Mouse (Mus musculus): ENCODE results near the gene Sgf29. TPM values are rescaled to one million over a fixed set of nuclear protein-coding genes. Genes with fewer than 3 reads are reported as not detected.

The Sgf29 gene
- polyA plus RNA-seq, 1 experiment from 2014 or later = 56.8 TPM

DNA sequence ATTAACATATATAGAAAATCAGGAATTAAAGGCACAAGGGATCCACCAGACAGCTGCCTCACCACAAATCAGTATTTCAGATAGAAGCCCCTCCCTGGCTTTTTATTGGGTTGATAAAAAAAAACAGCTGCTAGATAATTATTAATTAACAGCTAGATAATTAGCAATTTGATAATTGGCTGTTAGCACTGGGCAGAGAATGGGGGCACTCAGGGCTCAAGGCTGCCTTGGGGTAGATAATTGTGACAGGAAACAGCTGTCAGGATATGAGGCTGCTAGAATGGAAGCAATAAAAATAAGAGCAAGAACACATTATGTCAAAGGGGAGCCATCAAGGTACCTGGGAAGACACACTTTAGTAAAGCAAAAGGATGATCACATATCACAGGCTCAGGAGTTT lies 4.2 kb upstream of the Sgf29 start:
- Histone ChIP-seq H3K4me3 (no peak overlapping the region), H3K4me2 (replicated peaks) (no peak overlapping the region), H3K9ac (no peak overlapping the region), H3K27ac (no peak overlapping the region), H3K36me3 (no peaks in the 10 kb centered on the region), H3K27me3 (no peaks in the 10 kb centered on the region), H3K4me1 (peaks cover 8% of the 10 kb centered on the region), H3K9me3 (no peaks in the 10 kb centered on the region)
- ATAC-seq (ENCODE audit: low FRiP score, low read depth) = no peak

DNA sequence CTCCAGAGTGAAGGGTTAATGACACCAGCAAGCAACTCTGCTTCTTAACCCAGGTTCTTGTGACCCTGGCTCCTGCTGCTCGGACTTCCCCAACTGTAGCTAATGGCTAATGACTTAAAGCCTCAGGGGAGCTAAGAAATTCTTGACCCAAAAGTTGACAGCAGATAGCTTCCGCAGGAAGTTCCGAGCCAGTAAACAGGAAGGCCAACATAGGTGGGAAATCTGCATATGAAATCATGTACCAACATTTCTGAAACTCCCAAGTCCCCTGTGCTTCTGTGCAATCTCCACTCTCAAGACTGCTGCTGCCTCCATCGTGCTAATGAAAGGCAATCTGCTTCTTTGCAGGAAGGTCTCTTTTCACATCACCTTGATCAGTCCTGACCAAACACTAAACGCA lies 3.4 kb upstream of the Sgf29 start:
- no peak overlapping the region for H3K27ac ChIP-seq
- ATAC-seq (ENCODE audit: low FRiP score, low read depth) = no peak
- H3K9ac ChIP-seq = no peak overlapping the region
- H3K4me3 ChIP-seq = no peak overlapping the region
- WGBS = 37% methylated on average over 5 of the region's 5 CpGs
- H3K4me2 ChIP-seq (replicated peaks) = no peak overlapping the region
- no peaks in the 10 kb centered on the region for H3K27me3 ChIP-seq
- H3K9me3 ChIP-seq = no peaks in the 10 kb centered on the region
- H3K36me3 ChIP-seq = no peaks in the 10 kb centered on the region
- H3K4me1 ChIP-seq = peaks cover 12% of the 10 kb centered on the region

GRCm38 (mm10) chr7:126648486-126648885 lies 623 bp upstream of the Sgf29 start:
- ATAC-seq (ENCODE audit: low FRiP score, low read depth) = no peak

DNA sequence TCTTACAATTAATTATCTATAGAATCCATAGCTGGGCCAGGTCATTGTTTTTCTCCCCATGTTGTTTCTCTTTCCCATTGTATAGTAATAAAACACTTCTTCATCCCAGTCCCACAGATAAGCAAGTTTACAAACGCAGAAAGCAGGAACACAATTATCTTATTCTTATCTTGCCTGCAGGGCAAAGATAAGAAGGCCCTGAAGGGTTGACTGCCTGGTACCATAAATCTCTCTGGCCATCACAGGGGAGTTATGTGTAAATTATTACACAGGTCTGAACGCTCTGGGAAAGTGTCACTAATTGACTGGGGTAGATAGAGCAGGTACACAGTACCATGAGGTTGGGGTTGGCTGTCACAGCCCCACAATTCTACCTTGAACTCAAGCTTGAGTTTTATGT lies 1.7 kb downstream of the Sgf29 start:
- Histone ChIP-seq H3K4me1 (peaks cover 12% of the 10 kb centered on the region), H3K27ac (no peak overlapping the region), H3K9me3 (no peaks in the 10 kb centered on the region), H3K36me3 (no peaks in the 10 kb centered on the region), H3K27me3 (no peaks in the 10 kb centered on the region), H3K9ac (no peak overlapping the region), H3K4me2 (replicated peaks) (no peak overlapping the region), H3K4me3 (no peak overlapping the region)
- no peak for ATAC-seq (ENCODE audit: low FRiP score, low read depth)
- WGBS = 55% methylated on average over 2 of the region's 2 CpGs

More at GRCm38 (mm10) chr7:126648486-126648885, 623 bp upstream of the Sgf29 start:
- Histone ChIP-seq H3K4me3 (peak overlapping the region; percentile 63), H3K9ac (no peak overlapping the region), H3K27ac (no peak overlapping the region), H3K27me3 (no peaks in the 10 kb centered on the region), H3K36me3 (no peaks in the 10 kb centered on the region), H3K4me1 (peaks cover 12% of the 10 kb centered on the region), H3K4me2 (replicated peaks) (peak overlapping the region; percentile 81), H3K9me3 (no peaks in the 10 kb centered on the region)
- WGBS = 81% methylated on average over 4 of the region's 4 CpGs

GRCm38 (mm10) chr7:126653991-126654390 lies 4.9 kb downstream of the Sgf29 start:
- H3K4me2 ChIP-seq (replicated peaks) = no peak overlapping the region
- no peak overlapping the region for H3K9ac ChIP-seq
- no peaks in the 10 kb centered on the region for H3K9me3 ChIP-seq
- no peak for ATAC-seq (ENCODE audit: low FRiP score, low read depth)
- no peak overlapping the region for H3K27ac ChIP-seq
- H3K27me3 ChIP-seq = no peaks in the 10 kb centered on the region
- H3K36me3 ChIP-seq = no peaks in the 10 kb centered on the region
- H3K4me3 ChIP-seq = no peak overlapping the region
- WGBS = 67% methylated on average over 2 of the region's 2 CpGs
- H3K4me1 ChIP-seq = peaks cover 6% of the 10 kb centered on the region

DNA sequence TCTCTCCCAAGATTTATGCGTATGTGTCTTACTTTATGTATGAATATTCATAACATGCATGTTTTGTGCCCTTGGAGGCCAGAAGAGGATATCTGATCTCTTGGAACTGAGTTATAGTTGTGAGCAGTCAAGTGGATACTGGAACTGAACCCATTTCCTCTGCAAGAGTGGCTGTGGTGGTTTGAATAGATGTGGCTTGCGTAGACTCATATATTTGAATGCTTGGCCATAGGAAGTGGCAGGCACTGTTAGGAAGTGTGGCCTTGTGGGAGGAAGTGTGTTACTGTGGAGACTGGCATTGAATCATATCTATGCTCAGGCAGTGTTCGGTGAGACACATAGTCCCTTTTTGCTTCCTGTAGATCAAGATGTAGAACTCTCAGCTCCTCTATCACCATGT lies 6.6 kb downstream of the Sgf29 start:
- no peak overlapping the region for H3K27ac ChIP-seq
- H3K9me3 ChIP-seq = no peaks in the 10 kb centered on the region
- H3K9ac ChIP-seq = no peak overlapping the region
- no peak overlapping the region for H3K4me2 ChIP-seq (replicated peaks)
- no peak for ATAC-seq (ENCODE audit: low FRiP score, low read depth)
- no peaks in the 10 kb centered on the region for H3K27me3 ChIP-seq
- no peaks in the 10 kb centered on the region for H3K4me1 ChIP-seq
- no peak overlapping the region for H3K4me3 ChIP-seq
- H3K36me3 ChIP-seq = no peaks in the 10 kb centered on the region
- 95% methylated on average over 3 of the region's 3 CpGs for WGBS

- Histone ChIP-seq H3K9me3 (no peaks in the 10 kb centered on the region), H3K4me3 (no peak overlapping the region), H3K4me2 (replicated peaks) (no peak overlapping the region), H3K36me3 (peaks cover 9% of the 10 kb centered on the region), H3K4me1 (no peaks in the 10 kb centered on the region), H3K27me3 (no peaks in the 10 kb centered on the region), H3K9ac (no peak overlapping the region), H3K27ac (no peak overlapping the region)
- 74% methylated on average over 1 of the region's 1 CpGs for WGBS
- ATAC-seq (ENCODE audit: low FRiP score, low read depth) = no peak
Observed at GRCm38 (mm10) chr7:126657522-126657921, 8.4 kb downstream of the Sgf29 start.

DNA sequence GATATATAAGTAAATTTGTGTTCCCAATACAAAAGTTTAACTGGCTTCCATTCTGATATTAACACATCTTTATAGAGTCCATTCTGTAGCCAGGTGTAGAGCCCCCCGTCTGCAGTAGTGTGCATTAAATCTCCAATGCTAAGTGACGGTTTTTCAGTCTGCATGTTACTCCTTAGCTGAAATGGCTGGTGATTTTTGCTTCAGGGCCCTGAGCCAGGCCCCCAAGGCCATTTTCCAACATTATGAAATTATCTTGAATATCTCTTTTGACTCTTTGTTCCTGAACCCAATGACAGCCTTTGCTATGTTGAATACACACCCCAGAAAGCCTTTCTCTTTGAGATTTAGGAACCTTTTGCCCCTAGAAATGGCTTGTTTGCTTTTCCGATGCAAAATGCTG lies 10.7 kb downstream of the Sgf29 start:
- WGBS = 78% methylated on average over 3 of the region's 3 CpGs
- Histone ChIP-seq H3K27ac (no peak overlapping the region), H3K27me3 (no peaks in the 10 kb centered on the region), H3K9ac (no peak overlapping the region), H3K4me3 (no peak overlapping the region), H3K9me3 (no peaks in the 10 kb centered on the region), H3K4me1 (no peaks in the 10 kb centered on the region), H3K36me3 (peaks cover 30% of the 10 kb centered on the region), H3K4me2 (replicated peaks) (no peak overlapping the region)
- no peak for ATAC-seq (ENCODE audit: low FRiP score, low read depth)

GRCm38 (mm10) chr7:126663646-126664045 lies 14.5 kb downstream of the Sgf29 start:
- WGBS = 81% methylated on average over 8 of the region's 8 CpGs
- Histone ChIP-seq H3K4me1 (no peaks in the 10 kb centered on the region), H3K4me3 (no peak overlapping the region), H3K27me3 (no peaks in the 10 kb centered on the region), H3K4me2 (replicated peaks) (no peak overlapping the region), H3K36me3 (peaks cover 65% of the 10 kb centered on the region), H3K27ac (no peak overlapping the region), H3K9me3 (no peaks in the 10 kb centered on the region), H3K9ac (no peak overlapping the region)
- no peak for ATAC-seq (ENCODE audit: low FRiP score, low read depth)

- Histone ChIP-seq H3K36me3 (peaks cover 69% of the 10 kb centered on the region), H3K4me1 (no peaks in the 10 kb centered on the region), H3K4me3 (no peak overlapping the region), H3K27ac (no peak overlapping the region), H3K9me3 (no peaks in the 10 kb centered on the region), H3K4me2 (replicated peaks) (no peak overlapping the region), H3K9ac (no peak overlapping the region), H3K27me3 (no peaks in the 10 kb centered on the region)
- 89% methylated on average over 3 of the region's 3 CpGs for WGBS
- ATAC-seq (ENCODE audit: low FRiP score, low read depth) = no peak
Observed at GRCm38 (mm10) chr7:126665269-126665668, 16.2 kb downstream of the Sgf29 start.

DNA sequence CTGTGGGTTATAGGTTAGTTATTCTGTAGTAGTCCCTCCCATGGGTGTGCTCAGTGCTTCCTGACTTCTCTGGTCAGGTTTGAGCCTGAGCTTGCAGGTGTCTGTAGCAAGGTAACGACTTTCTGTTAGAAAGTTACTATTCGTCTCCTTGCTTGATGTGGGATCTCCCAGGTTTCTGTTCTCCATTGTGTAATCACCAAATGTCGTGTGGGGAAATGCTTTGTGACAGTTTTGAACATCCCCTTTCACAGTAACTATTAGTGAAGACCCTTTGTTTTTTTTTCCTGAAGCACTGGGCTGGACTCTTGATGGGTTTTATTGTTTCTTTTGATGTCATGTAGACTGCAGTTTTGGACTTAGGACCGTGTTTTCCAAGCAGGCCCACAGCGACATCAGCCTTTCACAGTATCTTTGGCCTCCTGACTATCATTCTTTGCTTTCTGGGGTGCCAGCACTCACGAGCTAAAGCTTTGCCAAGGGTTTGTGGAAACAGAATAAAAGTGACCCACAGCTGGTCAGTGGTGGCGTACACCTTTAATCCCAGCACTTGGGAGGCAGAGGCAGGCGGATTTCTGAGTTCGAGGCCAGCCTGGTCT lies 18.5 kb downstream of the Sgf29 start:
- Histone ChIP-seq H3K27me3 (no peaks in the 10 kb centered on the region), H3K9me3 (no peaks in the 10 kb centered on the region), H3K9ac (no peak overlapping the region), H3K27ac (no peak overlapping the region), H3K4me3 (no peak overlapping the region), H3K36me3 (peaks cover 83% of the 10 kb centered on the region), H3K4me1 (no peaks in the 10 kb centered on the region), H3K4me2 (replicated peaks) (no peak overlapping the region)
- no peak for ATAC-seq (ENCODE audit: low FRiP score, low read depth)
- WGBS = 85% methylated on average over 9 of the region's 9 CpGs

- Histone ChIP-seq H3K27ac (no peak overlapping the region), H3K9ac (no peak overlapping the region), H3K4me3 (no peak overlapping the region), H3K9me3 (no peaks in the 10 kb centered on the region), H3K27me3 (no peaks in the 10 kb centered on the region), H3K4me1 (no peaks in the 10 kb centered on the region), H3K36me3 (peaks cover 83% of the 10 kb centered on the region), H3K4me2 (replicated peaks) (no peak overlapping the region)
- no peak for ATAC-seq (ENCODE audit: low FRiP score, low read depth)
- 77% methylated on average over 5 of the region's 5 CpGs for WGBS
Observed at GRCm38 (mm10) chr7:126668452-126668851, 19.3 kb downstream of the Sgf29 start.

DNA sequence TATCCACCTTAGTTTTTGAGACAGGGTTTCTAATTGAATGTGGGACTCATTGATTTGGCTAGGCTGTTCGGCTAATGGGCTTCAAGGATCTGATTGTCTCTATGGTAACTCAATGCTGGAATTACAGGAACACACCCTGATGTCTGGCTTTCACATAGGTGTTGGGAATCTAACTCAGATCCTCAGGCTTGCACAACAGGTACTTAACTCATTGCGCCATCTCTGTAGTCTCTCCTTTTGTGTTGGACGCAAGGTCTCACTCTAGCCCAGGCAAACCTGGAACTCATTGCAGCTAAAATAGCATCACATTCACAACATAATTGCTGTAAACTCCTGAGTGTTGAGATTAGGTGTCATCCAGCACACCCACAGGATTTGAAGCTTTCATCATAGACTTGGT lies 21.0 kb downstream of the Sgf29 start:
- no peak overlapping the region for H3K4me3 ChIP-seq
- no peaks in the 10 kb centered on the region for H3K27me3 ChIP-seq
- H3K4me1 ChIP-seq = no peaks in the 10 kb centered on the region
- no peak overlapping the region for H3K27ac ChIP-seq
- ATAC-seq (ENCODE audit: low FRiP score, low read depth) = no peak
- H3K9me3 ChIP-seq = no peaks in the 10 kb centered on the region
- no peak overlapping the region for H3K9ac ChIP-seq
- peaks cover 77% of the 10 kb centered on the region for H3K36me3 ChIP-seq
- no peak overlapping the region for H3K4me2 ChIP-seq (replicated peaks)
- WGBS = 89% methylated on average over 3 of the region's 3 CpGs

Measured in limb, embryonic 13.5 days (tissue).